ENCODE assay signal across 28 mouse cellular contexts in genomic region chr14:114352307-114352706, GRCm38 (mm10).
"Had no signal": no experiment of that assay in that cellular context is flagged by ENCODE, and none has a peak within 500 bp of the region (broad histone marks: within the 10 kb centered on the region; RNA-seq: fewer than 3 reads in every experiment).

No protein-coding gene starts in this region.

- H3K4me2 ChIP-seq: embryonic facial prominence, embryonic 12.5 days; embryonic facial prominence, embryonic 13.5 days; embryonic facial prominence, embryonic 15.5 days; forebrain, embryonic 12.5 days; forebrain, embryonic 13.5 days; forebrain, embryonic 15.5 days had no signal

- ATAC-seq: forebrain, embryonic 13.5 days; forebrain, embryonic 14.5 days; forebrain, embryonic 15.5 days; forebrain, embryonic 16.5 days; forebrain, postnatal 0 days had no signal

- H3K4me3 ChIP-seq: embryonic facial prominence, embryonic 10.5 days; embryonic facial prominence, embryonic 12.5 days; embryonic facial prominence, embryonic 13.5 days; embryonic facial prominence, embryonic 15.5 days; erythroblast, embryonic 14.5 days; forebrain, embryonic 10.5 days; forebrain, embryonic 12.5 days; forebrain, embryonic 13.5 days; forebrain, embryonic 15.5 days; gastrocnemius, adult 2 months had no signal

- H3K4me1 ChIP-seq: embryonic facial prominence, embryonic 10.5 days; embryonic facial prominence, embryonic 12.5 days; embryonic facial prominence, embryonic 13.5 days; embryonic facial prominence, embryonic 15.5 days; forebrain, embryonic 10.5 days; forebrain, embryonic 12.5 days; forebrain, embryonic 13.5 days; forebrain, embryonic 15.5 days had no signal

- H3K36me3 ChIP-seq: embryonic facial prominence, embryonic 10.5 days; embryonic facial prominence, embryonic 12.5 days; embryonic facial prominence, embryonic 13.5 days; embryonic facial prominence, embryonic 15.5 days; forebrain, embryonic 10.5 days; forebrain, embryonic 12.5 days; forebrain, embryonic 15.5 days had no signal

- H3K27ac ChIP-seq: embryonic facial prominence, embryonic 10.5 days; embryonic facial prominence, embryonic 12.5 days; embryonic facial prominence, embryonic 13.5 days; embryonic facial prominence, embryonic 15.5 days; forebrain, embryonic 10.5 days; forebrain, embryonic 12.5 days; forebrain, embryonic 13.5 days; forebrain, embryonic 15.5 days; gastrocnemius, adult 2 months had no signal

- H3K9me3 ChIP-seq: embryonic facial prominence, embryonic 10.5 days; embryonic facial prominence, embryonic 12.5 days; embryonic facial prominence, embryonic 13.5 days; embryonic facial prominence, embryonic 15.5 days; forebrain, embryonic 10.5 days; forebrain, embryonic 12.5 days; forebrain, embryonic 13.5 days; forebrain, embryonic 15.5 days had no signal

- H3K27me3 ChIP-seq: embryonic facial prominence, embryonic 12.5 days; embryonic facial prominence, embryonic 13.5 days; embryonic facial prominence, embryonic 15.5 days; forebrain, embryonic 12.5 days; forebrain, embryonic 13.5 days; forebrain, embryonic 15.5 days had no signal

- H3K9ac ChIP-seq: embryonic facial prominence, embryonic 12.5 days; embryonic facial prominence, embryonic 13.5 days; embryonic facial prominence, embryonic 15.5 days; forebrain, embryonic 12.5 days; forebrain, embryonic 13.5 days; forebrain, embryonic 15.5 days; forebrain, postnatal 0 days had no signal

- DNase-seq: cerebellum, adult 2 months; cerebellum, adult 8-10 months; cerebellum, adult 9-10 months; cerebellum, adult 9-11 months; cerebellum, postnatal 10 days; cerebellum, postnatal 14 days; cerebellum, postnatal 25 days; cerebellum, postnatal 36 days; embryo, embryonic 11 days; forebrain, postnatal 0 days; gastrocnemius, adult 2 months; gastrocnemius, postnatal 10 days; gastrocnemius, postnatal 14 days; gastrocnemius, postnatal 25 days; gastrocnemius, postnatal 36 days; heart, adult 11 months; heart, adult 18-20 months had no signal
